Mouse (Mus musculus): ENCODE measurements at regions not wholly inside any gene's neighbourhood (a gene's known extent, or its start where the extent isn't known, plus 50 kb on each side); places are given as distances from the start of the nearest gene placed in this dataset.

DNA sequence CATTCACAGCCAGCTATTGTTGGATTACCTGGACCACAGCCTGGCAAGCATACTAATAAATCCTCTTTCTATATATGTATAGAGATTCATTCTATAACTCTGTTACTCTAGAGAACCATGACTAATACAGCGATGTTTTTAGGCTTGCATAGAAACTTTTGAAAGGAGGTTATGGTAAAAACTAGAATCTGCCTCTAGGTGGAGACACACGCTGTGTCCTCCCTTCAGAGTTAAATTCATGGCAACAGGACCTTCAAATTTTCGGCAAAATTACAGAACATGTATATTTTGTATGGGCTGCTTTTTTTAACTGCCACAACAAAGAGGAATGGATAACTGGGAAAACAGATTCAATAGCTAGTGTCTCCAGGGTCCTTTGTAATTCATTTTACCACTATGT, 353.3 kb downstream of the Rapgef2 start:
- TF ChIP-seq CTCF (IDR thresholded peaks at IDR 0.05; ENCODE audit: low read depth, low read length) (no peak), GATA1 (IDR thresholded peaks at IDR 0.05; ENCODE audit: borderline replicate concordance, low read length) (no peak), POLR2AphosphoS5 (IDR thresholded peaks at IDR 0.05; ENCODE audit: insufficient replicate concordance, low read depth, low read length) (no peak), TAL1 (conservative IDR thresholded peaks at IDR 0.05; ENCODE audit: low read depth, low read length) (no peak), GATA2 (IDR thresholded peaks at IDR 0.05; ENCODE audit: borderline replicate concordance, low read depth, low read length) (no peak)
